ENCODE assay signal across 24 mouse cellular contexts in the genomic region with DNA sequence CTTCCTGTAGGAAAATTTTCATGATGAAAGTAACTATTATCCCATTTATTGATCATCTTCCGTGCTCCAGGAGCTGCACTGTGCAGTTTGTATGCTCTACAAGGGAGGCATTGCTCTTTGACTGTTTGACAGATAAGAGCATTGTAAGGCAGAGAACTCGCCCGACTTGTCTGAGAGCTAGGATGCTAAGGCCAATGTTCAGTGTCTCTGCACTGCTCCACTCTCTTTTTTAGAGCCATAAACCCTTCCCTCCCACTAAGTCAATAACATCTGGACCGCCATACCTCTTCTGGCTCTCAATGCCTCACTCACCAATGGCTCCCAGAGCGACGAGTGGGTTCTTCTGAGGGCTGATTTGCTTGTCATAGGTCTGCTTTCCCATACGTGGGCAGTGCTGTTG.
A peak's percentile ranks its signal among the peaks of the same experiment; 100 is the strongest.
DNase-seq lines count a peak whose midpoint lies in the region; ATAC-seq lines count a peak whose summit lies in the region.
"Had no signal": no experiment of that assay in that cellular context is flagged by ENCODE, and none has a peak within 500 bp of the region (broad histone marks: within the 10 kb centered on the region; RNA-seq: fewer than 3 reads in every experiment).

No protein-coding gene starts in this region.

- no peaks in the 10 kb centered on the region for H3K9me3 ChIP-seq in intestine, embryonic 14.5 days (ENCODE audit: control insufficient read depth, low read length)
- no peaks in the 10 kb centered on the region for H3K9me3 ChIP-seq in intestine, embryonic 16.5 days (ENCODE audit: control insufficient read depth, low read length)
- no peaks in the 10 kb centered on the region for H3K9me3 ChIP-seq in forebrain, embryonic 11.5 days (ENCODE audit: control insufficient read depth, low read length)
- H3K9me3 ChIP-seq: embryonic facial prominence, embryonic 10.5 days; embryonic facial prominence, embryonic 12.5 days; forebrain, embryonic 12.5 days had no signal

- peak; percentile 67 for ATAC-seq in intestine, embryonic 14.5 days (replicated peaks; ENCODE audit: low FRiP score, low TSS enrichment, low read depth)
- ATAC-seq in intestine, embryonic 16.5 days: peak; percentile 86
- no peak for ATAC-seq in forebrain, embryonic 11.5 days (replicated peaks; ENCODE audit: low FRiP score)
- ATAC-seq: activated CD4-positive, CD25-positive, alpha-beta regulatory T cell, adult 4 months; CD4-positive, CD25-positive, alpha-beta regulatory T cell, adult 4 months; forebrain, embryonic 14.5 days; forebrain, embryonic 16.5 days; Patski had no signal

- intact Hi-C loops in heart, postnatal 14 days (cut with DNase I): no loop called here

- H3K27me3 ChIP-seq in intestine, embryonic 14.5 days (replicated peaks; ENCODE audit: control insufficient read depth, insufficient read depth, low read length): no peaks in the 10 kb centered on the region
- no peaks in the 10 kb centered on the region for H3K27me3 ChIP-seq in intestine, embryonic 16.5 days (replicated peaks; ENCODE audit: control insufficient read depth, insufficient read depth, low read length)
- H3K27me3 ChIP-seq in forebrain, embryonic 11.5 days (ENCODE audit: control insufficient read depth, insufficient read depth, low read length): no peaks in the 10 kb centered on the region
- H3K27me3 ChIP-seq: embryonic facial prominence, embryonic 12.5 days; forebrain, embryonic 12.5 days had no signal

- H3K27ac ChIP-seq in intestine, embryonic 14.5 days (ENCODE audit: low read depth): no peak overlapping the region
- no peak overlapping the region for H3K27ac ChIP-seq in intestine, embryonic 16.5 days (ENCODE audit: low read length)
- H3K27ac ChIP-seq in forebrain, embryonic 11.5 days (ENCODE audit: low read depth, low read length): no peak overlapping the region
- H3K27ac ChIP-seq: embryonic facial prominence, embryonic 12.5 days; forebrain, embryonic 12.5 days had no signal

- H3K4me1 ChIP-seq in intestine, embryonic 14.5 days (replicated peaks; ENCODE audit: control insufficient read depth, insufficient read depth, low read length): no peaks in the 10 kb centered on the region; the same call in 1 of the 2 replicates
- H3K4me1 ChIP-seq in intestine, embryonic 16.5 days (ENCODE audit: control insufficient read depth, insufficient read depth, low read length): peaks cover 12% of the 10 kb centered on the region
- H3K4me1 ChIP-seq in forebrain, embryonic 11.5 days (replicated peaks; ENCODE audit: control insufficient read depth, insufficient read depth, low read length): no peaks in the 10 kb centered on the region

- H3K4me3 ChIP-seq in intestine, embryonic 14.5 days (ENCODE audit: low read depth, low read length): no peak overlapping the region
- no peak overlapping the region for H3K4me3 ChIP-seq in intestine, embryonic 16.5 days (ENCODE audit: low read length)
- no peak overlapping the region for H3K4me3 ChIP-seq in forebrain, embryonic 11.5 days (ENCODE audit: low read depth, low read length)
- H3K4me3 ChIP-seq: embryonic facial prominence, embryonic 10.5 days; embryonic facial prominence, embryonic 12.5 days; forebrain, embryonic 12.5 days had no signal

- peak; percentile 10 for DNase-seq in heart, adult 11 months
- no peak for DNase-seq in heart, postnatal 14 days
- DNase-seq in intestine, embryonic 14.5 days (ENCODE audit: low spot score): no peak
- no peak for DNase-seq in forebrain, embryonic 11.5 days (ENCODE audit: low spot score)
- no peak for DNase-seq in lung, postnatal 10 days
- DNase-seq: adrenal gland, adult 8-10 months; adrenal gland, postnatal 14 days; adrenal gland, postnatal 36 days; B cell, adult 2 months; cerebellum, adult 11-12 months; cerebellum, adult 2 months; cerebellum, adult 9-10 months; cerebellum, postnatal 10 days; cerebellum, postnatal 25 days had no signal

- H3K36me3 ChIP-seq in intestine, embryonic 14.5 days (ENCODE audit: control insufficient read depth, insufficient read depth, low read length): no peaks in the 10 kb centered on the region
- H3K36me3 ChIP-seq in intestine, embryonic 16.5 days (ENCODE audit: control insufficient read depth, insufficient read depth, low read length): no peaks in the 10 kb centered on the region
- no peaks in the 10 kb centered on the region for H3K36me3 ChIP-seq in forebrain, embryonic 11.5 days (ENCODE audit: control insufficient read depth, insufficient read depth, low read length)
- H3K36me3 ChIP-seq: embryonic facial prominence, embryonic 10.5 days; embryonic facial prominence, embryonic 12.5 days; forebrain, embryonic 12.5 days; G1E had no signal

- 65% methylated on average over 7 of the region's 7 CpGs for WGBS in intestine, embryonic 14.5 days
- 53% methylated on average over 7 of the region's 7 CpGs for WGBS in intestine, embryonic 16.5 days
- 86% methylated on average over 7 of the region's 7 CpGs for WGBS in forebrain, embryonic 11.5 days

- no peak overlapping the region for H3K4me2 ChIP-seq in intestine, embryonic 14.5 days (ENCODE audit: low read length)
- H3K4me2 ChIP-seq in intestine, embryonic 16.5 days (ENCODE audit: low read depth, low read length): no peak overlapping the region
- no peak overlapping the region for H3K4me2 ChIP-seq in forebrain, embryonic 11.5 days (ENCODE audit: low read depth, low read length, severe bottlenecking)
- H3K4me2 ChIP-seq: embryonic facial prominence, embryonic 12.5 days; forebrain, embryonic 12.5 days had no signal

- no peak overlapping the region for H3K9ac ChIP-seq in intestine, embryonic 14.5 days (ENCODE audit: low read length)
- H3K9ac ChIP-seq in intestine, embryonic 16.5 days (ENCODE audit: low read depth, low read length): no peak overlapping the region
- no peak overlapping the region for H3K9ac ChIP-seq in forebrain, embryonic 11.5 days (ENCODE audit: low read length)
- H3K9ac ChIP-seq: embryonic facial prominence, embryonic 12.5 days; forebrain, embryonic 12.5 days had no signal
